In the genomic region with DNA sequence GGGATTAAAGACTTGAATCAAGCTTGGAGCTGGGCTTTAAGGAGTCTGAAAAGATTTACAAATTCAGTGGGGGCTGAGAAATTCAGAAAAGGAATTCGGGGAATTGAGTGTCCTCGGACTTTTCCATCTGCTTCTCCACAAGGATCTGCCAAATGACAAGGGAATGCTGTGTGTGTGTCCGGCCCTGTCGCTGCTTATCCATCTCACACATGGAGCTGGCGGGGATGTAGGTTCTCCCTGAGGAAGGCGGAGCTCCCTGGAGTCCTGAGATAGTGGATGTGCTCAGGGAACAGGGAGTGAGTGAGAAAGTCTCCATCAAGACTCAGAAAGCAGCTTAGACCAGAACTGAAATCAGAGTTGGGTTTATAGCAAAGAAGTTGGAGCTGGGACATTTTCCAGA, we compare ENCODE assay signal across 20 mouse cellular contexts. TPM values are rescaled to one million over a fixed set of nuclear protein-coding genes. Genes with fewer than 3 reads are reported as not detected.
A peak's percentile ranks its signal among the peaks of the same experiment; 100 is the strongest.
DNase-seq lines count a peak whose midpoint lies in the region; ATAC-seq lines count a peak whose summit lies in the region.
"Had no signal": no experiment of that assay in that cellular context is flagged by ENCODE, and none has a peak within 500 bp of the region (broad histone marks: within the 10 kb centered on the region; RNA-seq: fewer than 3 reads in every experiment).

No protein-coding gene starts in this region.

- 66% methylated on average over 6 of the region's 6 CpGs for WGBS in kidney, embryonic 15.5 days

- H3K27ac ChIP-seq in kidney, embryonic 15.5 days: peak overlapping the region; percentile 39; the same call in 1 of the 2 replicates
- H3K27ac ChIP-seq: embryonic facial prominence, embryonic 15.5 days; hindbrain, embryonic 10.5 days; limb, embryonic 12.5 days; liver, embryonic 13.5 days; stomach, embryonic 15.5 days had no signal

- no peak overlapping the region for H3K4me3 ChIP-seq in kidney, embryonic 15.5 days (replicated peaks)
- H3K4me3 ChIP-seq: embryonic facial prominence, embryonic 15.5 days; hindbrain, embryonic 10.5 days; limb, embryonic 12.5 days; liver, embryonic 13.5 days; stomach, embryonic 15.5 days had no signal

- H3K4me2 ChIP-seq in kidney, embryonic 15.5 days: no peak overlapping the region
- H3K4me2 ChIP-seq: embryonic facial prominence, embryonic 15.5 days; limb, embryonic 12.5 days; liver, embryonic 13.5 days; stomach, embryonic 15.5 days had no signal

- H3K4me1 ChIP-seq in kidney, embryonic 15.5 days: peaks cover 32% of the 10 kb centered on the region
- H3K4me1 ChIP-seq: embryonic facial prominence, embryonic 15.5 days; limb, embryonic 12.5 days; liver, embryonic 13.5 days; stomach, embryonic 15.5 days had no signal

- no peaks in the 10 kb centered on the region for H3K36me3 ChIP-seq in kidney, embryonic 15.5 days
- H3K36me3 ChIP-seq: embryonic facial prominence, embryonic 15.5 days; hindbrain, embryonic 10.5 days; limb, embryonic 12.5 days; liver, embryonic 13.5 days; stomach, embryonic 15.5 days had no signal

- intact Hi-C loops in heart, postnatal 10 days (cut with DNase I): no loop called here

- no peak for DNase-seq in kidney, adult 9 months
- DNase-seq in ZHBTc4 (ENCODE audit: low read depth, low spot score): peak; percentile 35
- peak; percentile 41 to 45 for DNase-seq in heart, postnatal 10 days
- DNase-seq in lung, postnatal 14 days: peak; percentile 48
- no peak for DNase-seq in cerebellum, adult 9-10 months
- DNase-seq: adrenal gland, adult 2 months; cerebellum, postnatal 10 days; embryo, embryonic 11 days; liver, embryonic 13.5 days; spleen, adult 18-20 months had no signal

- no peaks in the 10 kb centered on the region for H3K27me3 ChIP-seq in kidney, embryonic 15.5 days
- H3K27me3 ChIP-seq: embryonic facial prominence, embryonic 15.5 days; limb, embryonic 12.5 days; liver, embryonic 13.5 days; stomach, embryonic 15.5 days had no signal

- ATAC-seq in kidney, embryonic 15.5 days (replicated peaks; ENCODE audit: low FRiP score): no peak
- no peak for ATAC-seq in CD4-positive, CD25-positive, alpha-beta regulatory T cell, adult 4 months
- ATAC-seq: midbrain, embryonic 16.5 days had no signal

- H3K9ac ChIP-seq in kidney, embryonic 15.5 days: no peak overlapping the region
- H3K9ac ChIP-seq: embryonic facial prominence, embryonic 15.5 days; limb, embryonic 12.5 days; liver, embryonic 13.5 days; stomach, embryonic 15.5 days had no signal

- H3K9me3 ChIP-seq in kidney, embryonic 15.5 days (replicated peaks): no peaks in the 10 kb centered on the region
- H3K9me3 ChIP-seq: embryonic facial prominence, embryonic 15.5 days; liver, embryonic 13.5 days; stomach, embryonic 15.5 days had no signal

RNA-seq across cellular contexts. Expression of gene Myh10, which starts 46.6 kb away (rescaled TPM):
- polyA plus RNA-seq in kidney, embryonic 15.5 days (2015; fragmentation: Nextera tagmentation; extraction: Ambion mirVana): 130 and 137 TPM in 2 replicates
- total RNA-seq in heart, postnatal 10 days (2021): 100 to 1,000 TPM in 1 of 2 experiments, 10 to 100 TPM in 1; 79.4 to 100 TPM
- 1 to 10 TPM; 1.5 to 5.2 TPM for polyA plus RNA-seq in CD4-positive, CD25-positive, alpha-beta regulatory T cell, adult 4 months (2017; shearing (Covaris generic))

RNA-seq across cellular contexts. Expression of gene Ccdc42, which starts 58.0 kb away (rescaled TPM):
- polyA plus RNA-seq in kidney, embryonic 15.5 days (2015; fragmentation: Nextera tagmentation; extraction: Ambion mirVana): 3.2 and 3.8 TPM in 2 replicates
- under 1 TPM; 0.24 to 0.47 TPM for total RNA-seq in heart, postnatal 10 days (2021)
- not detected for polyA plus RNA-seq in CD4-positive, CD25-positive, alpha-beta regulatory T cell, adult 4 months (2017; shearing (Covaris generic))
- total RNA-seq: adrenal gland, adult 2 months; gastrocnemius, postnatal 4 days; megakaryocyte, adult 5-6 weeks; MEL had no signal
- polyA plus RNA-seq: adrenal gland, adult 2 months; embryonic facial prominence, embryonic 15.5 days had no signal

Comparison
In these comparisons a context has a peak if more than half of its experiments do, and no peak if none do; other contexts are left out.
1. DNase-seq: peak in ZHBTc4 (single experiment), heart, postnatal 10 days (2 of 2) and lung, postnatal 14 days (single experiment); none in kidney, adult 9 months (single experiment) and cerebellum, adult 9-10 months (single experiment).
2. RNA of gene Myh10, which starts 46.6 kb away (polyA plus RNA-seq): 130 to 137 TPM in kidney, embryonic 15.5 days; 1.5 to 5.2 TPM in CD4-positive, CD25-positive, alpha-beta regulatory T cell, adult 4 months; every median in the first group is over 10 times any median in the second.